Mouse (Mus musculus): Measurements from ENCODE around the gene Cit.

Gene Cit

GRCm38 (mm10) chr5:116052171-116052570, 207.1 kb downstream of the Cit start:
- DNase-seq: no peak

DNA sequence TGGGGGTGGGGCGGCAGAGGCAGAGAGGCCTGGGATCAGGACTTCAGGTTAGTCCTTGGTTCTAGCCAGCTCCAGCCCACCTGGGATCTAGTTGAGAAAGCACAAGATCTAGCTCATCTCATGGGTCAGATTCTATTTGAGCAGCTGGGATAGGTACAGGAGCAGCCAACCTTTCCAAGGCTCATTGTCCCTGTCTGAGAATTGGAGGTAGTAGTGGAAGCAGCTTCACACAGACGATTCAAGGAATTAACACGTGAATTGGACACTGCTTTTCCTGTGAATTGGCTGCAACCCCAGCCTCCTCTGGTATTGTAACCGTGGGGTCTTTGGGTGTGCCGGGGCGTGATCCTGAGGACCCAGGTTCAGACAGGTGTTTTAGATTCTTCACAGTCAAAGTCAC, 207.7 kb downstream of the Cit start:
- no peak for DNase-seq
